In genomic region chr7:75102536-75103332, GRCm38 (mm10) we compare ENCODE assay signal across 23 mouse cellular contexts.
DNase-seq lines count a peak whose midpoint lies in the region; ATAC-seq and TF ChIP-seq lines count a peak whose summit lies in the region.
"Had no signal": no experiment of that assay in that cellular context is flagged by ENCODE, and none has a peak within 500 bp of the region (broad histone marks: within the 10 kb centered on the region; RNA-seq: fewer than 3 reads in every experiment).

No protein-coding gene starts in this region.

- H3K27ac ChIP-seq in hindbrain, embryonic 15.5 days (replicated peaks) = 0 out of 2 replicates have a peak overlapping the region, but pooled peaks have one; percentile 34
- no peak overlapping the region for H3K27ac ChIP-seq in hindbrain, embryonic 11.5 days (ENCODE audit: low read depth, low read length)
- H3K27ac ChIP-seq in neural tube, embryonic 13.5 days (replicated peaks) = peak overlapping the region; percentile 64
- no peak overlapping the region; the same call in 1 of the 2 replicates for H3K27ac ChIP-seq in neural tube, embryonic 15.5 days (replicated peaks)
- H3K27ac ChIP-seq in thymus, adult 2 months (ENCODE audit: control insufficient read depth, insufficient read depth, low read length) = no peak overlapping the region
- H3K27ac ChIP-seq: forebrain, embryonic 10.5 days; heart, embryonic 10.5 days; intestine, embryonic 15.5 days; layer of hippocampus, adult 2 months had no signal

- ATAC-seq in hindbrain, embryonic 15.5 days (ENCODE audit: low FRiP score, low read depth) = no peak
- ATAC-seq in hindbrain, embryonic 11.5 days (ENCODE audit: low FRiP score) = no peak
- peak; percentile 47; the same call in 1 of the 2 replicates for ATAC-seq in neural tube, embryonic 13.5 days (ENCODE audit: low read depth)
- no peak for ATAC-seq in neural tube, embryonic 15.5 days (ENCODE audit: low FRiP score)
- ATAC-seq: activated CD4-positive, CD25-positive, alpha-beta regulatory T cell, adult 4 months; intestine, embryonic 15.5 days had no signal

- H3K9me3 ChIP-seq in hindbrain, embryonic 15.5 days = no peaks in the 10 kb centered on the region
- no peaks in the 10 kb centered on the region for H3K9me3 ChIP-seq in hindbrain, embryonic 11.5 days (ENCODE audit: control insufficient read depth, low read length)
- no peaks in the 10 kb centered on the region for H3K9me3 ChIP-seq in neural tube, embryonic 13.5 days
- H3K9me3 ChIP-seq in neural tube, embryonic 15.5 days (replicated peaks) = no peaks in the 10 kb centered on the region
- H3K9me3 ChIP-seq: forebrain, embryonic 10.5 days; heart, embryonic 10.5 days; intestine, embryonic 15.5 days had no signal

- WGBS in hindbrain, embryonic 15.5 days = 72% methylated on average over 17 of the region's 17 CpGs
- 87% methylated on average over 16 of the region's 17 CpGs for WGBS in hindbrain, embryonic 11.5 days
- 74% methylated on average over 17 of the region's 17 CpGs for WGBS in neural tube, embryonic 13.5 days
- WGBS in neural tube, embryonic 15.5 days = 70% methylated on average over 17 of the region's 17 CpGs
- 95% methylated on average over 17 of the region's 17 CpGs for WGBS in thymus, adult 2 months

- no peak overlapping the region for H3K4me2 ChIP-seq in hindbrain, embryonic 15.5 days
- no peak overlapping the region for H3K4me2 ChIP-seq in hindbrain, embryonic 11.5 days (replicated peaks; ENCODE audit: low read depth, low read length)
- no peak overlapping the region for H3K4me2 ChIP-seq in neural tube, embryonic 13.5 days
- no peak overlapping the region for H3K4me2 ChIP-seq in neural tube, embryonic 15.5 days
- H3K4me2 ChIP-seq: intestine, embryonic 15.5 days had no signal

- H3K27me3 ChIP-seq in hindbrain, embryonic 15.5 days = no peaks in the 10 kb centered on the region
- H3K27me3 ChIP-seq in hindbrain, embryonic 11.5 days (ENCODE audit: control insufficient read depth, insufficient read depth, low read length) = no peaks in the 10 kb centered on the region
- H3K27me3 ChIP-seq in neural tube, embryonic 13.5 days = no peaks in the 10 kb centered on the region
- no peaks in the 10 kb centered on the region for H3K27me3 ChIP-seq in neural tube, embryonic 15.5 days (replicated peaks)
- H3K27me3 ChIP-seq in thymus, adult 2 months (ENCODE audit: control insufficient read depth, insufficient read depth, low read length) = no peaks in the 10 kb centered on the region
- H3K27me3 ChIP-seq: intestine, embryonic 15.5 days had no signal

- peaks cover 6% of the 10 kb centered on the region; the same call in 1 of the 2 replicates for H3K4me1 ChIP-seq in hindbrain, embryonic 15.5 days (replicated peaks)
- H3K4me1 ChIP-seq in hindbrain, embryonic 11.5 days (replicated peaks; ENCODE audit: control insufficient read depth, insufficient read depth, low read length) = no peaks in the 10 kb centered on the region
- peaks cover 12% of the 10 kb centered on the region; the same call in 1 of the 2 replicates for H3K4me1 ChIP-seq in neural tube, embryonic 13.5 days (replicated peaks)
- peaks cover 4% of the 10 kb centered on the region; the same call in 1 of the 2 replicates for H3K4me1 ChIP-seq in neural tube, embryonic 15.5 days
- no peaks in the 10 kb centered on the region for H3K4me1 ChIP-seq in thymus, adult 2 months (replicated peaks; ENCODE audit: control insufficient read depth, insufficient read depth, low read length)
- H3K4me1 ChIP-seq: heart, embryonic 10.5 days; intestine, embryonic 15.5 days had no signal

- H3K36me3 ChIP-seq in hindbrain, embryonic 15.5 days = no peaks in the 10 kb centered on the region
- H3K36me3 ChIP-seq in hindbrain, embryonic 11.5 days (ENCODE audit: control insufficient read depth, insufficient read depth, low read length) = no peaks in the 10 kb centered on the region
- H3K36me3 ChIP-seq in neural tube, embryonic 13.5 days = no peaks in the 10 kb centered on the region
- no peaks in the 10 kb centered on the region for H3K36me3 ChIP-seq in neural tube, embryonic 15.5 days
- H3K36me3 ChIP-seq in thymus, adult 2 months (ENCODE audit: control insufficient read depth, insufficient read depth, low read length) = no peaks in the 10 kb centered on the region
- H3K36me3 ChIP-seq: forebrain, embryonic 10.5 days; heart, embryonic 10.5 days; intestine, embryonic 15.5 days had no signal

- H3K4me3 ChIP-seq in hindbrain, embryonic 15.5 days = no peak overlapping the region
- H3K4me3 ChIP-seq in hindbrain, embryonic 11.5 days (ENCODE audit: low read depth, low read length) = no peak overlapping the region
- H3K4me3 ChIP-seq in neural tube, embryonic 13.5 days = no peak overlapping the region
- no peak overlapping the region for H3K4me3 ChIP-seq in neural tube, embryonic 15.5 days (replicated peaks)
- H3K4me3 ChIP-seq in thymus, adult 2 months (ENCODE audit: control insufficient read depth, insufficient read depth, low read length) = no peak overlapping the region
- H3K4me3 ChIP-seq: forebrain, embryonic 10.5 days; heart, embryonic 10.5 days; intestine, embryonic 15.5 days; layer of hippocampus, adult 2 months; myocyte had no signal

- TF ChIP-seq CTCF in thymus, adult 2 months (IDR thresholded peaks at IDR 0.05; ENCODE audit: borderline replicate concordance, control insufficient read depth, extremely low read depth, insufficient read depth, low read length, poor library complexity) = no peak

- peak; percentile 24 to 31 for DNase-seq in cerebellum, postnatal 10 days
- no peak for DNase-seq in cerebellum, postnatal 14 days
- no peak for DNase-seq in hindbrain, embryonic 11.5 days (ENCODE audit: low spot score)
- DNase-seq in thymus, adult 2 months = no peak
- DNase-seq: adrenal gland, adult 8-10 months; cerebellum, adult 8-10 months; gastrocnemius, postnatal 10 days; heart, postnatal 4 days; kidney, adult 9 months; kidney, postnatal 25 days; lung, postnatal 4 days; right cerebral cortex, adult 18-20 months; right cerebral cortex, postnatal 4 days; thymus, postnatal 25 days had no signal

- TF ChIP-seq POLR2A in thymus, adult 2 months (IDR thresholded peaks at IDR 0.05; ENCODE audit: control insufficient read depth, extremely low read depth, insufficient read depth, low read length, poor library complexity) = no peak

- H3K9ac ChIP-seq in hindbrain, embryonic 15.5 days = no peak overlapping the region
- H3K9ac ChIP-seq in hindbrain, embryonic 11.5 days (ENCODE audit: low read depth, low read length) = no peak overlapping the region
- H3K9ac ChIP-seq in neural tube, embryonic 13.5 days = no peak overlapping the region
- H3K9ac ChIP-seq in neural tube, embryonic 15.5 days (replicated peaks) = no peak overlapping the region
- H3K9ac ChIP-seq: intestine, embryonic 15.5 days had no signal

Comparison
In these comparisons a context has a peak if more than half of its experiments do, and no peak if none do; other contexts are left out.
1. DNase-seq: peak in cerebellum, postnatal 10 days (2 of 2); none in cerebellum, postnatal 14 days (0 of 2), hindbrain, embryonic 11.5 days (single experiment) and thymus, adult 2 months (single experiment).
2. H3K27ac ChIP-seq: peak in hindbrain, embryonic 15.5 days (single experiment) and neural tube, embryonic 13.5 days (single experiment); none in hindbrain, embryonic 11.5 days (single experiment), neural tube, embryonic 15.5 days (single experiment) and thymus, adult 2 months (single experiment).